Mouse (Mus musculus) erythroblast, embryonic 14.5 days (primary cell): Measurements from ENCODE around the gene Zfr2. TPM values are rescaled to one million over a fixed set of nuclear protein-coding genes. Genes with fewer than 3 reads are reported as not detected.

ENCODE experiments used
- H3K27me3 ChIP-seq: 2 replicates; pipeline ENCODE4 v1.6.1; 2012; ENCODE audit warnings: inconsistent platforms; ENCODE audit not compliant: control insufficient read depth
- H3K36me3 ChIP-seq: 2 replicates; pipeline ENCODE4 v1.6.1; 2012; ENCODE audit warnings: mild to moderate bottlenecking, inconsistent platforms; ENCODE audit not compliant: control insufficient read depth
- H3K4me1 ChIP-seq: 2 replicates; pipeline ENCODE4 v1.6.1; 2012; ENCODE audit warnings: inconsistent platforms; ENCODE audit not compliant: control insufficient read depth
- H3K4me3 ChIP-seq: replicated peaks from 2 replicates; pipeline ENCODE3; 2012; ENCODE audit warnings: moderate library complexity, mild to moderate bottlenecking, inconsistent platforms
- H3K9me3 ChIP-seq: 2 replicates; pipeline ENCODE4 v1.6.1; 2012; ENCODE audit warnings: low read length, inconsistent platforms, mixed read lengths; ENCODE audit not compliant: control insufficient read depth
- GATA1 ChIP-seq: IDR thresholded peaks from 2 replicates; pipeline ENCODE4 v1.6.1; 2012; ENCODE audit warnings: low read length, inconsistent platforms, mixed read lengths
- TAL1 ChIP-seq: IDR thresholded peaks from 3 replicates; pipeline ENCODE4 v1.6.1; 2012; ENCODE audit warnings: low read length, inconsistent platforms, mixed read lengths
- polyA plus RNA-seq: library from polyadenylated mRNA; stranded (reverse); fragments of >175 nt; gene quantifications from 2 replicates; pipeline ENCODE4 v1.2.3, GENCODE M21; 2012

Gene Zfr2
- polyA plus RNA-seq, 1 experiment = not detected

DNA sequence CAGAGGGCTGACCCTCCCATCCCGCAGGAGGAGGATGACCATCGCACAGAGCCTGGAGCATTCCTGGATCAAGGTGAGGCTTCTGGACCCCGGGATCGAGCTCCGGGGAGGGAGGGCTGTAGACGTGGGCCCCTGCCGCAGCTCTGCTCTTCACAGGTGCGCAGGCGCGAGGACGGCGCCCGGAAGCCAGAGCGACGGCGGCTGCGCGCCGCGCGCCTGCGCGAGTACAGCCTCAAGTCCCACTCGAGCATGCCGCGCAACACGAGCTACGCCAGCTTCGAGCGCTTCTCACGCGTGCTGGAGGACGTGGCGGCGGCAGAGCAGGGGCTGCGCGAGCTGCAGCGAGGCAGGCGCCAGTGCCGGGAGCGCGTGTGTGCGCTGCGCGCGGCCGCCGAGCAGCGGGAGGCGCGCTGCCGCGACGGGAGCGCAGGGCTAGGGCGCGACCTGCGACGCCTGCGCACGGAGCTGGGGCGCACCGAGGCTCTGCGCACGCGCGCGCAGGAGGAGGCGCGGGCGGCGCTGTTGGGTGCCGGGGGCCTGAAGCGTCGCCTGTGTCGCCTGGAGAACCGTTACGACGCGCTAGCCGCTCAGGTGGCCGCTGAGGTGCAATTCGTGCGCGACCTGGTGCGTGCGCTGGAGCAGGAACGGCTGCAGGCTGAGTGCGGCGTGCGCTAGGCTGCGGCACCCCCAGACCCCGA, 40.5 kb upstream of the Zfr2 start:
- peaks cover 60% of the 10 kb centered on the region for H3K4me1 ChIP-seq
- H3K27me3 ChIP-seq = peaks cover 52% of the 10 kb centered on the region
- H3K4me3 ChIP-seq = peak overlapping the region; percentile 82
- TF ChIP-seq TAL1 (no peak), GATA1 (no peak)
- peaks cover 3% of the 10 kb centered on the region; the same call in 1 of the 2 replicates for H3K9me3 ChIP-seq
- peaks cover 29% of the 10 kb centered on the region for H3K36me3 ChIP-seq

DNA sequence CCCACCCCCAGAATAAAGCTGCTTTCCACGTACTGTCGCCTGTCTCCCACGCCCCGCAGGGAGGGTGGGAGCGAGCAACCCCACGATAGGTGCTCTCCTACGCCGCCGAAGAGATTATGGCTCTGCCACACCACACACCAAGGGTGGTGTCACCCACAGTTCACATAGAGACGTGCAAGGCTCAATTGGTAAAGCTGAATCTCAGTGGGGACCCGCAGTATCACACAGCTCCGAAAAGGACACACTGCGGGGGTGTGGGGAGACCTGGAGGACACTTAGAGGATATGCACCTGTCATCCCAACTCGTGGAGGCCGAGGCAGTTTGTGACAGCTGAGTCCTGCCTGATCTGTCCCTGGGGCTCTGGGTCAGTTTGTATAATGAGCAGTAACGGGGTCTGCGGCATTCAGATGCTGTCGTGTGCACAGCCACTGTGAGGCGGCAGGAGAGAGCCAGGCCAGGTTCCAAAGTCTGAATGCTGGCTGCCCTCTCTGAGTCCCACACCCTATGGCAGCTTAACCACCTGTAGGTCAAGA, 39.9 kb upstream of the Zfr2 start:
- peaks cover 60% of the 10 kb centered on the region for H3K4me1 ChIP-seq
- peaks cover 3% of the 10 kb centered on the region; the same call in 1 of the 2 replicates for H3K9me3 ChIP-seq
- TF ChIP-seq GATA1 = no peak
- TF ChIP-seq TAL1 = no peak
- H3K36me3 ChIP-seq = peaks cover 28% of the 10 kb centered on the region
- H3K27me3 ChIP-seq = peaks cover 55% of the 10 kb centered on the region
- H3K4me3 ChIP-seq = peak overlapping the region; percentile 82

- peaks cover 3% of the 10 kb centered on the region; the same call in 1 of the 2 replicates for H3K9me3 ChIP-seq
- peaks cover 21% of the 10 kb centered on the region for H3K36me3 ChIP-seq
- TF ChIP-seq GATA1 (no peak), TAL1 (no peak)
- H3K27me3 ChIP-seq = peaks cover 61% of the 10 kb centered on the region
- H3K4me3 ChIP-seq = no peak overlapping the region
- peaks cover 57% of the 10 kb centered on the region for H3K4me1 ChIP-seq
Observed at GRCm38 (mm10) chr10:81193991-81194774, 38.8 kb upstream of the Zfr2 start.

GRCm38 (mm10) chr10:81195300-81195699, 37.7 kb upstream of the Zfr2 start:
- peaks cover 64% of the 10 kb centered on the region for H3K27me3 ChIP-seq
- peaks cover 13% of the 10 kb centered on the region for H3K36me3 ChIP-seq
- TF ChIP-seq GATA1 = no peak
- TF ChIP-seq TAL1 = no peak
- no peak overlapping the region for H3K4me3 ChIP-seq
- H3K4me1 ChIP-seq = peaks cover 49% of the 10 kb centered on the region
- H3K9me3 ChIP-seq = peaks cover 3% of the 10 kb centered on the region; the same call in 1 of the 2 replicates

DNA sequence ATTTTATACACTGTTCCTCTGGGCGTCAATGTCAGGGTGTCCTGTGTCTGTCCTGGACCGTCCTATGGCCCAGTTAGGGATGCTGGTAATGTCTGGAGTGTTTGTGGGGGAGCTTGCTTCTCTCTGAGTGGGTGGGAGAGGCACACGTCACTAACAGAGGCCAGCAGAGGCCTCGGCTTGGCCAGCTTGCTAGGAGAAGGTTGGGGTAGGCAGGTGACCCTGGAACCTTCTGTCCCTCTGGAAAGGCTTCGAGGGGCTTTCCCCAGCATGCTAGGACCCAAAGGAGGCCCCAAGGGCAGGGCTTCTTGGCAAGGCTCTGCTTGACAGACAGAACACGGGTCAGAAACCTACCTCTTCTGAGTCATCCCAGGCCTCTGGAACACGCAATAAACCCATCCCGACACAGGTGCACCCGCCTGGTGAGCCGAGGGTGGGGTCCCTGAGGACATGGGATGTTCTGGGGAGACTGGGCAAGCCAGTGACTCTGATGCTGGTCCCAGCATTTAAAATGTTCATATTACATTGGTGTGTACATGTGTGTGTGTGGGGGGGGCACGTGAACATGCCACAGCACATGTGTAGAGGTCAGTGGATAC, 36.4 kb upstream of the Zfr2 start:
- Histone ChIP-seq H3K27me3 (peaks cover 64% of the 10 kb centered on the region), H3K9me3 (peaks cover 3% of the 10 kb centered on the region; the same call in 1 of the 2 replicates), H3K36me3 (peaks cover under 1% of the 10 kb centered on the region; the same call in 1 of the 2 replicates), H3K4me3 (no peak overlapping the region), H3K4me1 (peaks cover 37% of the 10 kb centered on the region)
- TF ChIP-seq GATA1 (no peak), TAL1 (no peak)

DNA sequence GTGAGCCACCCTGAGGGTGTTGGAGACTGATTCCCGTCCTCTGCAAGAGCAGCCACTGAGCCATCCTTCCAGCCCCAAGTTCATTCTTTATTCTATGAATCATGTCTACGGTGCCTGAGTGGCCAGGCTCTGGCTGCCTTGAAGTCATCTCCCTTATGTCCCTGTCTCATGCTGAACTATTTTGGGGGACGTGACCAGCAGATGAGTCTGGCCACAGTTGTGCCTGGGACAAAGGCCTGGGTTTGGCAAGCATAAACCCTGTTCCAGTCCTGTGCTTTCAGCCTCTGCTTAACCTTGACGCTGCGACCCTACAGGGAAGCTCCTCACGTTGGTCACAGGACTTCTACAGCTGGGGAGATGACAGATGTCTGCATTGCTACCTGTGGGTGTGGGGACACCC, 35.6 kb upstream of the Zfr2 start:
- peaks cover 63% of the 10 kb centered on the region for H3K27me3 ChIP-seq
- TF ChIP-seq TAL1 (no peak), GATA1 (no peak)
- peaks cover 34% of the 10 kb centered on the region for H3K4me1 ChIP-seq
- peaks cover 3% of the 10 kb centered on the region; the same call in 1 of the 2 replicates for H3K9me3 ChIP-seq
- H3K4me3 ChIP-seq = no peak overlapping the region
- H3K36me3 ChIP-seq = no peaks in the 10 kb centered on the region

DNA sequence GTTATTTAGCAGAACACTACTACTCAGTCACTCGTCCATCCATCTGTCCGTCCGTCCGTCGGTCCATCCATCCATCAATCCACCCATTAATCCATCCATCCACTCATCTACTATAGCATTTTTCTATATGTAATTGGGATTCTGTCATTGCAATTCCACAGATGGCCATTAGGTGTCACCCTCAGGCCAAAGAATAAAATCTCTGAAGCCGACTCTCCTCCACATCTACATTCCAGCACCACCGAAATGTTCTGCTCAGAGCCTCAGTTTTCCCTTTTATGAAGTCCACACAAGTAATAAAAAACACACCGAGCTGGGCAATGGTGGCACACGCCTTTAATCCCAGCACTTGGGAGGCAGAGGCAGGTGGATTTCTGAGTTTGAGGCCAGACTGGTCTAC, 34.7 kb upstream of the Zfr2 start:
- no peak overlapping the region for H3K4me3 ChIP-seq
- H3K36me3 ChIP-seq = no peaks in the 10 kb centered on the region
- H3K27me3 ChIP-seq = peaks cover 54% of the 10 kb centered on the region
- peaks cover 2% of the 10 kb centered on the region; the same call in 1 of the 2 replicates for H3K9me3 ChIP-seq
- no peak for TF ChIP-seq GATA1
- no peak for TF ChIP-seq TAL1
- peaks cover 33% of the 10 kb centered on the region for H3K4me1 ChIP-seq

DNA sequence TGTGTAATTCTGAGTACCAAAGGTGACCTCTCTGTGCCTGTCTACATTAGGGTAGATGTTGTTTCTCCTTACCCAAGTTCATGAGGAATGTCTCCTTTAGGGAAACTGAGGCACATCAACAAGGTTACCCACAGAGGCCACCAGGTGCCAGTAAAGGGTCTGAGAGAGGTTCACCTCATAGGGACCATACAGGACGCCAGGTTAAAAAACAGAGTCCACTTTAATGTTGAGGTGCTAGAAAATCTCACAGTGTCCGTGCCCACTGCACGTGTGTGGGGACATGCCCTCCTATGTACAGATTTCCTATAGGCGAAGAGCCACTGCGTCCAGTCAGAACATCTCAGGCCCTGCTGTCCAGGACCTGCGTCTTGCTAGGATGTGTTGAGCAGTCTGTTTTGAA, 34.0 kb upstream of the Zfr2 start:
- TF ChIP-seq TAL1 (no peak), GATA1 (no peak)
- Histone ChIP-seq H3K4me1 (peaks cover 35% of the 10 kb centered on the region), H3K36me3 (no peaks in the 10 kb centered on the region), H3K27me3 (peaks cover 46% of the 10 kb centered on the region), H3K4me3 (no peak overlapping the region), H3K9me3 (no peaks in the 10 kb centered on the region)

GRCm38 (mm10) chr10:81200141-81200540, 32.8 kb upstream of the Zfr2 start:
- peaks cover 35% of the 10 kb centered on the region for H3K27me3 ChIP-seq
- no peak overlapping the region for H3K4me3 ChIP-seq
- no peaks in the 10 kb centered on the region for H3K36me3 ChIP-seq
- TF ChIP-seq GATA1 (no peak), TAL1 (no peak)
- H3K4me1 ChIP-seq = peaks cover 31% of the 10 kb centered on the region
- no peaks in the 10 kb centered on the region for H3K9me3 ChIP-seq
